Mouse (Mus musculus): ENCODE measurements at regions not wholly inside any gene's neighbourhood (a gene's known extent, or its start where the extent isn't known, plus 50 kb on each side); places are given as distances from the start of the nearest gene placed in this dataset.

DNA sequence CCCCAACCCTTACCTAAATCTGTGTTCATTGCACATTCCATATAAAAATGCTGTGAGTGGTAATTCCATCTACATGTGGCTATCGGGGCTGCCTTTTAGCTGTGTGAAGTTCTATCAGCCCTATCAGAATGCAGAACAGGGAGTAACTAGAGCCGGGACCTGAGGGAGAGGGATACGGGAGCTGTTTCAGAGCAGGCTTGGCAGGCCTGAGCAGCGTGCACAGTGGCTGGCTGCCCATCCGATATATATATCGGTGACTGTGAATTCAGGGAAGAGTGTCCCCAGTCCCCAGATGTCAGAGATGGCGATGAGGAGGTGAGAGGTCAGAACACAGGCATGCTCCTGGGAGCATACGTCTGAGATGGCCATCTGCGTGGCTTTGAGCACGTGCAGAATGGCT is 79.0 kb downstream of the Arl4c start:
- H3K4me2 ChIP-seq, result no peak overlapping the region
- no peaks in the 10 kb centered on the region for H3K36me3 ChIP-seq (replicated peaks)
- H3K27me3 ChIP-seq (replicated peaks), result no peaks in the 10 kb centered on the region
- H3K9ac ChIP-seq, result no peak overlapping the region
- H3K27ac ChIP-seq, result no peak overlapping the region
- H3K4me1 ChIP-seq, result 0 out of 2 replicates have a peak, but pooled peaks cover 7% of the 10 kb centered on the region
- no peaks in the 10 kb centered on the region for H3K9me3 ChIP-seq
- 0 out of 2 replicates have a peak, but pooled peaks have one; percentile 39 for ATAC-seq (replicated peaks)
- 45% methylated on average over 10 of the region's 10 CpGs for WGBS
- no peak overlapping the region for H3K4me3 ChIP-seq

DNA sequence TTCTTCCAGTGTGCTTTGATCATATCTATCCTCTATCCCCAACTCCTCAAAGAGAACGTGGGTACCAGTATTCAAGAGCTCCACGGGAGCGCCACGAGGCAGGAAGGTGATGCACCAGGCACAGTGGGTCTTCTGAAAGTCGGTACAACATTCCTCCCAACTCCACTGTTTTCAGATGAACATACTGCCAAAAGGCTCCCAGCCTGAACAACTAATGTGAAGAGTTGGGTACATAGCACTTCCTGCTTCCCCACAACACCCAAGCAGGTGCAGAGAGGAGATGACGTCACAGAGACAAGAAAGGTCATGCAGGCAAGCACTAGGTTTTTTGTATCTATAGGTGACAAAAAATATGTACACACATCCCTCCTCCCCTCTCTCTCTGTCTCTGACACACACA is 79.7 kb downstream of the Arl4c start:
- H3K36me3 ChIP-seq (replicated peaks), result no peaks in the 10 kb centered on the region
- 88% methylated on average over 6 of the region's 6 CpGs for WGBS

DNA sequence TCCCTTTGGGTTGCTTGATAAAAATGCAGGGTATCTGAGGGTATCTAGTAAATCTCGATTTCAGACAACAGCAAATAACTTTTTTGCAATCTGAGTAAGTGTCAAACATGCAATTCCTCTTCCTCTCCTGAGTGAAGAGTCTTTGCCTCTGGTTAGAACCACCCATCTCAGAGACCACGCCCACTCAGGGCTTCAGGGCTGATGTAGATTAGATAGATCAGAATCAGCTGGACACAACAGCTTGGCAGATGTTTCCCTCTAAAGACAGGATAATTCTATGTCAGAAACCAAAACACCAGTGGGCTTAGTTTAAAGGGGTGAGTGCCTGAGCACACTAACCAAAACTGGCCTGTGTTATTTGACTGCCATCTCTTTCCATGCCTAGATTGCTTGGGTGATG is 80.8 kb downstream of the Arl4c start:
- Histone ChIP-seq H3K9ac (no peak overlapping the region), H3K9me3 (0 out of 2 replicates have a peak, but pooled peaks cover 2% of the 10 kb centered on the region), H3K4me3 (no peak overlapping the region), H3K36me3 (replicated peaks) (no peaks in the 10 kb centered on the region), H3K27ac (no peak overlapping the region), H3K4me1 (0 out of 2 replicates have a peak, but pooled peaks cover 7% of the 10 kb centered on the region), H3K27me3 (replicated peaks) (no peaks in the 10 kb centered on the region), H3K4me2 (no peak overlapping the region)
- WGBS, result 81% methylated on average over 2 of the region's 2 CpGs
- ATAC-seq (replicated peaks), result no peak

More for the DNA sequence above, 79.7 kb downstream of the Arl4c start:
- Histone ChIP-seq H3K9ac (no peak overlapping the region), H3K4me2 (no peak overlapping the region), H3K4me1 (0 out of 2 replicates have a peak, but pooled peaks cover 7% of the 10 kb centered on the region), H3K9me3 (no peaks in the 10 kb centered on the region), H3K27ac (no peak overlapping the region), H3K4me3 (no peak overlapping the region), H3K27me3 (replicated peaks) (no peaks in the 10 kb centered on the region)
- ATAC-seq (replicated peaks), result no peak

DNA sequence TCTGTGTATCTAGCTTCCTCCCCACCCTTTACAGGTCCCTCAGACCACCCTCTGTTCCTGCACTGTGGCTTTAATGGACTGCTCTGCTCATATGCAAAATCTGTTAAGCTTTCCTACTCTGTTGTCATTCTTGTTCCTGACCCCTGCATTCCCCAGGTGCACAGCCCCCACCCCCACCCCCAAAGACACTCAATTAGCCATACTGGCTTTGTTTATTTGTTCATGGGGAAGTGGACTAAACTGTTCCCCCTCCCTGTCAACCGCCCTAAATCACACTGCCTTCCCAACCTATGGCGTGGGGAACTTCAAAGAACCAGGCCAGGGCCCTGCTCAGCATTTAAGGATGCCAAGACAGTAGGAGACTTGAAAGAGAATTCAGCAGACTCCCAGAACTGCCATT is 89.0 kb downstream of the Arl4c start:
- 23% methylated on average over 2 of the region's 2 CpGs for WGBS
- no peaks in the 10 kb centered on the region for H3K27me3 ChIP-seq (replicated peaks)
- no peak overlapping the region for H3K9ac ChIP-seq
- H3K4me1 ChIP-seq, result 0 out of 2 replicates have a peak, but pooled peaks cover 4% of the 10 kb centered on the region
- H3K9me3 ChIP-seq, result 0 out of 2 replicates have a peak, but pooled peaks cover 2% of the 10 kb centered on the region
- no peak overlapping the region for H3K4me2 ChIP-seq
- H3K36me3 ChIP-seq (replicated peaks), result no peaks in the 10 kb centered on the region
- no peak overlapping the region for H3K4me3 ChIP-seq
- ATAC-seq (replicated peaks), result no peak
- H3K27ac ChIP-seq, result no peak overlapping the region

DNA sequence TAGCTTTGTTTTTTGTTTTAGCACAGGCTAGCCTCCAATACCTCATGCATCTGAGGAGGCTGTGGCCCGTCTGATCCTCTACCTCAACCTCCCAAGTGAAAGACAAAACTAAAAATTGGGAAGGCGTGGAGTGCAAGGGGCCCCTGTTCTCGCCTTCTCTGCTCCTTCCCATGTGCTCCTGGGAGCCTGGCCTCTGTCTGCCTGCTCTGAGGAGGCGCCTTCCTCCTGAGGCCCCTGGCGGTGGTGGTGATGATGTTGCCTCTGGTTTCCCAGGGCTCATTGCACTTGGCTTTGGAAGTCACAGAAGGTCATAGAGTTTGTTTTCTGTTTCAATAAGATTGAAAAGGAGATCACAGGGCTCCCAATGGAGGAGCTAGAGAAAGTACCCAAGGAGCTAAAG is 90.8 kb downstream of the Arl4c start:
- WGBS, result 86% methylated on average over 5 of the region's 5 CpGs

DNA sequence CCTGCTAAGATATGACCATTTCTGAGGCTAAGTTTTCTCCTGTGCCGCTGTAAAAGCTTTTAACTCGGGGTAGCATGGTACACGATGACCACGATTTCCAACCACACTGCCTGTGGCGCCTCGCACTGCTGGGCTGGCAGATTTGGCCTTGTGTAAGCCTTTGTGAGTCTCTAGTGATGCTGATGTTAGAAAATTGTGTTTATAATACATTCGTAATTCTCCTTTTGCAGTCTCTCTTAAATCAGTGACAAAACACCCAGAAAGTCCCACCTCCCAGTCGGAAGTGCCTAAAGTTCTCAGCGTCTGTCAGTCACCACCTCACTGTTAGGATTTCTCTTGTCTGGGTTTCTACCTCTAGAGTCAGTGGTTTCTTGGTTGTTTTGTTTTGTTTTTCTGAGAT is 91.2 kb downstream of the Arl4c start:
- Histone ChIP-seq H3K27ac (no peak overlapping the region), H3K4me2 (no peak overlapping the region), H3K4me3 (no peak overlapping the region), H3K9me3 (no peaks in the 10 kb centered on the region), H3K9ac (no peak overlapping the region), H3K27me3 (replicated peaks) (no peaks in the 10 kb centered on the region), H3K36me3 (replicated peaks) (no peaks in the 10 kb centered on the region), H3K4me1 (0 out of 2 replicates have a peak, but pooled peaks cover 4% of the 10 kb centered on the region)
- WGBS, result 95% methylated on average over 9 of the region's 9 CpGs
- ATAC-seq (replicated peaks), result no peak

More for the DNA sequence above, 90.8 kb downstream of the Arl4c start:
- H3K27me3 ChIP-seq (replicated peaks), result no peaks in the 10 kb centered on the region
- H3K9ac ChIP-seq, result no peak overlapping the region
- no peaks in the 10 kb centered on the region for H3K36me3 ChIP-seq (replicated peaks)
- 0 out of 2 replicates have a peak, but pooled peaks cover 4% of the 10 kb centered on the region for H3K4me1 ChIP-seq
- no peak overlapping the region for H3K27ac ChIP-seq
- H3K4me3 ChIP-seq, result no peak overlapping the region
- H3K9me3 ChIP-seq, result no peaks in the 10 kb centered on the region
- H3K4me2 ChIP-seq, result no peak overlapping the region
- ATAC-seq (replicated peaks), result no peak

DNA sequence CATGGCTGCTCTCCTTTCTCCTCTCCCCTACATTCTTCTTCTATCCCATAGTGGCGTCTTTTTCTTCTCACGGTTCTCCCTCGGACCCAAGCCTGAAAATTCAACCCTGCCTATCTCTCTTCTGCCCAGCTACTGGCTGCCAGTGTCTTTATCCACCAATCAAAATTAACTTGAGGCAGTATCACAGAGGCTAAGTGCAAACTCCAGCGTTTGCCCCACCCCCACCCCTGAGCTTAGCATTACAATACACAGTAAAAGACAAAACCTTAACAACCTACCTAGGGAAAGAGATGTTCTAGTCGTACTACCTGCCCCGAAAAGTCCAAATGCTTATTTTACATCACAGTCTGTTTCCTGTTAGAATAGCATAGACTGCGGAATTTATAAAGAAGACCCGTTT is 93.2 kb downstream of the Arl4c start:
- Histone ChIP-seq H3K4me1 (0 out of 2 replicates have a peak, but pooled peaks cover 4% of the 10 kb centered on the region), H3K9ac (no peak overlapping the region), H3K4me2 (no peak overlapping the region)

DNA sequence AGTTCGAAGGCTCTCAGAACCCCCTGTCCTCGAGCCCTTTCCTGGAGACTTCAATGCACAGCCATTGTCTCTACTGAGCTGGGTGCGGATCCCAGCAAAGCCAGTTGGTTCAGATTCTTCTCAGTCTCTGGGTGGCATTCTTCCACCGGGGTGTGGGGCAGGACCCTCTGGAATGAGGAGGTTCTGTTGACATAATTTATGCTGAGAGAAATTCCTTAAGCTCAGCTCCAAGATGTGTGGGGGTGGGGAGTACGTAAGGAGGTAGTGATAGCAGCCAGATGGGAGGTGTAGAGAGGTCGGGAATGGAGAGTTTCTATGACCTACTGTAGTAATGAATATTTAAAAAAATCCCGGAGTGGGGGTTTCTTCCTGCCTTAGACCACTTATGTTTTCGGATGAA is 93.8 kb downstream of the Arl4c start:
- 51% methylated on average over 8 of the region's 8 CpGs for WGBS
- 0 out of 2 replicates have a peak, but pooled peaks cover 4% of the 10 kb centered on the region for H3K4me1 ChIP-seq
- H3K9me3 ChIP-seq, result no peaks in the 10 kb centered on the region
- H3K27ac ChIP-seq, result no peak overlapping the region
- H3K36me3 ChIP-seq (replicated peaks), result no peaks in the 10 kb centered on the region
- H3K27me3 ChIP-seq (replicated peaks), result no peaks in the 10 kb centered on the region
- no peak overlapping the region for H3K4me3 ChIP-seq
- H3K4me2 ChIP-seq, result no peak overlapping the region
- no peak overlapping the region for H3K9ac ChIP-seq
- no peak for ATAC-seq (replicated peaks)

More for the DNA sequence above, 93.2 kb downstream of the Arl4c start:
- H3K36me3 ChIP-seq (replicated peaks), result no peaks in the 10 kb centered on the region
- no peaks in the 10 kb centered on the region for H3K27me3 ChIP-seq (replicated peaks)
- no peak for ATAC-seq (replicated peaks)
- no peaks in the 10 kb centered on the region for H3K9me3 ChIP-seq
- WGBS, result 47% methylated on average over 8 of the region's 8 CpGs
- no peak overlapping the region for H3K4me3 ChIP-seq
- H3K27ac ChIP-seq, result no peak overlapping the region

DNA sequence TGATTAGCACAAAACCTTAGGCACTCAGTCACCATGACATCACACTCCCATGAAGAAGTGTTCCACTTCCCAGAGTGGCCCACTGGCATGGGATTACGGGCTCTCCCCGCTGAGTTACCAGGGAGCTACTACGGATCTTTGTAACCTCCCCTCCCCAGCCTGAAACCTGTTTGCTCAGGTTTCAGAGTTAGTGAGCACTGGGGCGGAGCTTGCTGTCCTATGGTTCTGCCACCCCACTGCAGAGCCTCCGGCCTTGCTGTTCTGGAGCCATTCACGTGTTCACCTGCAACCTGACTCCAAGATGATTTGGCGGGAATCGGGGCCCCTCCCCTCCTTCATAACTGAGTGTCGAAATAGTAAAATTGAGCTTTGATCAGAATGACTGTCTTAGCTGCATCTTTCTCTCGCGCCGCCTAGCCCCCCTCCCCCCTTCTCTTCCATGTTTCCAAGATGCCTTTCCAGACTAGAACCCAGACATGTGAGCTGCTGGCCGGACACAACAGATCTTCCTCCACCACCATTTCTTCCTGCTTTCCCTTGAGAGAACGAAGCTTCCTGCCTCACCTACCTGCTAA is 95.8 kb upstream of the Glrp1 start:
- 67% methylated on average over 14 of the region's 14 CpGs for WGBS
- no peak for ATAC-seq (replicated peaks)

DNA sequence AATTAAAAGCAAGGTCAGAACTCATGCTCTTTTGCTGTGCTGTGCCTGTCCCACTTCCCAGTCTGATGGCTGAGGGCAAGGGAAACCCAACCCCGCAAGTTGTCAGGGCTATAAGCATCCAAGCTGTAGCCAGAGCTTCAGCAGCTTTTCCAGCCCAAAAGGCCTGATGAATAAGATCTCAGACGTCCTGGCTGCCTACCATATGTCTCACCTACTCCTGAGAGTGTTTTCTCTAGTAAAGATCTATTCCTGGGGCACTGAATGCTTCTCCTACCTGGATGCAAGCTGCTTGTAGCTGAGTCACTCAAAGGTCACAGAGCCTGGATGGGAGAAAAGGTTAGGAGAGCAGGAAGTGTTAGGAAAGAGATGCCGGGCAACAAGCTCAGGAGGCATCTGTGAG is 92.4 kb upstream of the Glrp1 start:
- WGBS, result 73% methylated on average over 3 of the region's 3 CpGs
- Histone ChIP-seq H3K4me1 (no peaks in the 10 kb centered on the region), H3K36me3 (replicated peaks) (no peaks in the 10 kb centered on the region), H3K9ac (no peak overlapping the region), H3K27ac (no peak overlapping the region), H3K4me2 (no peak overlapping the region), H3K4me3 (no peak overlapping the region), H3K27me3 (replicated peaks) (no peaks in the 10 kb centered on the region), H3K9me3 (no peaks in the 10 kb centered on the region)
- no peak for ATAC-seq (replicated peaks)

More for the DNA sequence above, 95.8 kb upstream of the Glrp1 start:
- H3K27me3 ChIP-seq (replicated peaks), result no peaks in the 10 kb centered on the region
- H3K4me2 ChIP-seq, result no peak overlapping the region
- H3K27ac ChIP-seq, result no peak overlapping the region
- no peaks in the 10 kb centered on the region for H3K4me1 ChIP-seq
- no peak overlapping the region for H3K9ac ChIP-seq
- H3K9me3 ChIP-seq, result no peaks in the 10 kb centered on the region
- H3K4me3 ChIP-seq, result no peak overlapping the region
- H3K36me3 ChIP-seq (replicated peaks), result no peaks in the 10 kb centered on the region

DNA sequence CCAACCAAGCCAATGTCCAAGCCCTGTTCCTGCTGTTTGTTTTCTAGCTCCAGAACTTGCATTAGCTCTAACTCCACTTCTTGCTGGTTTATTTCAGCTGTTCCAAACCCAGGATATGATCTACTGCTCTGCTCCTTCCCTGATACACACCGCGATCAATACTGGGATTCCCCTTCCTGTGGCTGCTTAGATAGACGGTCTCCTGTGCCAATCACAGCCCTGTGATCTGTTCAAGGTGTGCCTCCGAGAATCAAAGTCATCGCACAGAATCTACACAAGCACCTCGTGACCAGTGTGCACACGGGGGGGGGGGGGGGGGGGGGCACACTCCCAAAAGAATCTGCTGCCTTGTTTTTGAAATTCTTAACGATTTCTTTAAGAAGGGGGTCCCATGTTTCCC is 91.9 kb upstream of the Glrp1 start:
- Histone ChIP-seq H3K4me3 (no peak overlapping the region), H3K9me3 (no peaks in the 10 kb centered on the region), H3K27me3 (replicated peaks) (no peaks in the 10 kb centered on the region), H3K4me2 (no peak overlapping the region), H3K4me1 (no peaks in the 10 kb centered on the region), H3K27ac (no peak overlapping the region), H3K9ac (no peak overlapping the region), H3K36me3 (replicated peaks) (no peaks in the 10 kb centered on the region)
- no peak for ATAC-seq (replicated peaks)
- WGBS, result 90% methylated on average over 6 of the region's 8 CpGs

DNA sequence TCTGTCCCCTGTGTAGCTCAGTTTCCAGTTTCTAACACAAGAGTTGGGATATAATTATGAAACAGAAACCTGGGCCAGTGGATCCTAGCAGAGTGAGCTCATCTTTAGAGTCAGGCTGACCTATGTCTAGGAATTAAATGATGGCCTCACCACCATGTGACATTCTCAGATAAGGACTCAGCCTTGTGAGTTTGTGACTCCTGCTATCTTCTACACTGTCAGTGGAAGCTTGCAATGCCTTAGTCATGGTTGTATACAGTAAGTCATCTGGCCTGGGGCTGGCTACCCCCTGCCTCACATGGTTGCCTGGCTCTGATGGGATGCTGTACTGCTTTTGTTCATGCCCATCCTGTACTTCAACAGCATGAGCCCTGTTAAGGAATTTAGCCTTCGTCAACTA is 90.3 kb upstream of the Glrp1 start:
- Histone ChIP-seq H3K4me1 (no peaks in the 10 kb centered on the region), H3K4me3 (no peak overlapping the region), H3K9ac (no peak overlapping the region), H3K4me2 (no peak overlapping the region), H3K27me3 (replicated peaks) (no peaks in the 10 kb centered on the region), H3K36me3 (replicated peaks) (no peaks in the 10 kb centered on the region), H3K27ac (no peak overlapping the region), H3K9me3 (no peaks in the 10 kb centered on the region)
- no peak for ATAC-seq (replicated peaks)
- 88% methylated on average over 1 of the region's 1 CpGs for WGBS

Data from midbrain, embryonic 15.5 days (tissue).